Mouse (Mus musculus) cortical plate, adult 2 months (tissue): ENCODE results near the gene Apoh.

Source experiments
- CTCF ChIP-seq: fragments of 200-500 bp; IDR thresholded peaks from 2 replicates; pipeline ENCODE4 v1.5.1; 2011; ENCODE audit warnings: mild to moderate bottlenecking, control low read depth, low read length; ENCODE audit not compliant: insufficient read depth; ENCODE audit errors: extremely low read depth
- POLR2A ChIP-seq: fragments of 200-500 bp; IDR thresholded peaks from 2 replicates; pipeline ENCODE4 v1.6.1; 2011; ENCODE audit warnings: mild to moderate bottlenecking, low read length, control low read depth; ENCODE audit not compliant: insufficient read depth; ENCODE audit errors: extremely low read depth

- no peak for TF ChIP-seq CTCF
- TF ChIP-seq POLR2A: no peak
Measured at GRCm38 (mm10) chr11:108378363-108378751, 35.2 kb downstream of the Apoh start.
